Mouse (Mus musculus): ENCODE measurements around the gene Fam131a. TPM values are rescaled to one million over a fixed set of nuclear protein-coding genes. Genes with fewer than 3 reads are reported as not detected.

Fam131a gene
- polyA plus RNA-seq, 1 experiment from 2014 or later: 3.4 TPM

DNA sequence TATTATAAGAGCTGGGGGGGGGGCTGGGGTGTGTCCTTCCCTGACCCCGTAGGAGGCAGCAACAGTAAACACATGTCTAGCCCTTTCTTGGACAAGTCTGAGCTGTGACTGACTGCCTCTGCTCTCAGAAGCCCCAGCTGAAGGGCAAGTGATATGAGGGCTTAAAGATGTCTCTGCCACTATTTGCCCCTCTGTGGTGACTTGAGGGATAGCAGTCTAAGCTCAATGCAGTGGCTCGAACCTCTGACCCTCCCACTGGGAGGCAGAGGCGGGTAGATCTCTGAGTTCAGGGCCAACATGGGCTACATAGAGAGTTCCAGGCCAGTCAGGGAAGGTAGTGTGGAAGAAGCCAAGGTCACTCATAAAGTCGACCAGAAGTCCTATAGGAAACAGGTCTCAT, 17.8 kb downstream of the Fam131a start:
- no peaks in the 10 kb centered on the region for H3K9me3 ChIP-seq (ENCODE audit: low read depth, low read length)

GRCm38 (mm10) chr16:20712190-20712589, 19.1 kb downstream of the Fam131a start:
- Histone ChIP-seq H3K9me3 (ENCODE audit: low read depth, low read length) (no peaks in the 10 kb centered on the region), H3K36me3 (ENCODE audit: insufficient read depth) (peaks cover 31% of the 10 kb centered on the region), H3K4me2 (no peak overlapping the region), H3K9ac (no peak overlapping the region), H3K4me3 (ENCODE audit: low read depth, low read length) (no peak overlapping the region), H3K27ac (ENCODE audit: low read depth) (no peak overlapping the region), H3K27me3 (ENCODE audit: insufficient read depth, low read length) (no peaks in the 10 kb centered on the region), H3K4me1 (ENCODE audit: insufficient read depth) (peaks cover 9% of the 10 kb centered on the region)
- ATAC-seq (ENCODE audit: insufficient read depth) (no peak), DNase-seq (no peak)
- no peak for TF ChIP-seq CTCF (IDR thresholded peaks at IDR 0.05; ENCODE audit: low read depth)
- WGBS: 78% methylated on average over 9 of the region's 9 CpGs

More for the DNA sequence above, 17.8 kb downstream of the Fam131a start:
- no peak overlapping the region for H3K4me2 ChIP-seq
- ATAC-seq (ENCODE audit: insufficient read depth) (no peak), DNase-seq (no peak)
- 71% methylated on average over 4 of the region's 4 CpGs for WGBS
- TF ChIP-seq CTCF (IDR thresholded peaks at IDR 0.05; ENCODE audit: low read depth): no peak
- H3K27me3 ChIP-seq (ENCODE audit: insufficient read depth, low read length): no peaks in the 10 kb centered on the region
- no peak overlapping the region for H3K27ac ChIP-seq (ENCODE audit: low read depth)
- no peak overlapping the region for H3K4me3 ChIP-seq (ENCODE audit: low read depth, low read length)
- peaks cover 35% of the 10 kb centered on the region for H3K36me3 ChIP-seq (ENCODE audit: insufficient read depth)
- no peak overlapping the region for H3K9ac ChIP-seq
- H3K4me1 ChIP-seq (ENCODE audit: insufficient read depth): peaks cover 9% of the 10 kb centered on the region

- TF ChIP-seq CTCF (IDR thresholded peaks at IDR 0.05; ENCODE audit: low read depth): no peak
- DNase-seq (no peak), ATAC-seq (ENCODE audit: insufficient read depth) (no peak)
- H3K36me3 ChIP-seq (ENCODE audit: insufficient read depth): peaks cover 26% of the 10 kb centered on the region
- H3K4me1 ChIP-seq (ENCODE audit: insufficient read depth): peaks cover 9% of the 10 kb centered on the region
- H3K9me3 ChIP-seq (ENCODE audit: low read depth, low read length): no peaks in the 10 kb centered on the region
- no peak overlapping the region for H3K4me3 ChIP-seq (ENCODE audit: low read depth, low read length)
- no peaks in the 10 kb centered on the region for H3K27me3 ChIP-seq (ENCODE audit: insufficient read depth, low read length)
- H3K4me2 ChIP-seq: no peak overlapping the region
- no peak overlapping the region for H3K9ac ChIP-seq
- no peak overlapping the region for H3K27ac ChIP-seq (ENCODE audit: low read depth)
- WGBS: 81% methylated on average over 7 of the region's 7 CpGs
Observed at GRCm38 (mm10) chr16:20712889-20713288, 19.8 kb downstream of the Fam131a start.

DNA sequence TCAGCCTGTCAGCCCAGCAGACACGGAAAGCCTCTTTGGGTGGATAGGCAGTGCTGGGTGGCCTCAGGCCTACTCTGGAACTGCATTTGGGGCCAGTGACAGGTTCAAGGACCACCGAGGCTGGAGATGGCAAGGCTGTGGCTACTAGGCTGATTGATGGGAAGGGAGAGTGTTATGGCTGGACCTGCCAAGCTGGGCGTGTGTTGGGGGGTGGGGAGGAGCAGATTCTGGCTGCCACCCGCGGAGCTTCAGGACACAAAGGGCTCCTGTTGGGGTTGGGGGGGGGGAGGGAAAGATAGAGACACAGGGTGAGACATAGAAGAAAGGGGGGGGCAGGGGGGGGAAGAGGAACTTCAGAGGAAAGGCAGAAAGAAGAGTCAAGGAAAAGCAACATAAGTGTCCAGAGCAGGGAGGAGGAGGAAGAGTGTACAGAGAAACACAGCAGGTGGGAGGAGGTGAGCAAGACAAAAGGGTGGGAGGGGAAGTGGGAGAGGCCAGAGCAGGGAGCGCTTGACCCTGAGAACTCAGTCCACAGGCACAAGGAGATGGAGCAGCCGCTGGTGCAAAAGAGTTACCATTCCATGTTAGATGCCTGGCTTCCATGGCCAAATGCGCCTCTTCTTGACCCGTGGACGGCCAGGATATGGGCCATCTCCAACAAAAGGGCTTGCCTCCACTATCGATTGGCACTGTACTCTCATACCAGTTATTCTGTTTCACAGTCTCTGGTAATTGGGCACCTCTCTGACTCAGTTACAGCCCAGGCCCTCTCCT, 21.5 kb downstream of the Fam131a start:
- no peak for DNase-seq
- H3K4me2 ChIP-seq: peak overlapping the region; percentile 89
- peak overlapping the region; percentile 61 for H3K4me3 ChIP-seq (ENCODE audit: low read depth, low read length)
- H3K27ac ChIP-seq (ENCODE audit: low read depth): no peak overlapping the region
- peaks cover 22% of the 10 kb centered on the region for H3K36me3 ChIP-seq (ENCODE audit: insufficient read depth)
- no peak overlapping the region; the same call in 1 of the 2 replicates for H3K9ac ChIP-seq
- WGBS: 34% methylated on average over 11 of the region's 11 CpGs
- H3K9me3 ChIP-seq (ENCODE audit: low read depth, low read length): no peaks in the 10 kb centered on the region
- H3K27me3 ChIP-seq (ENCODE audit: insufficient read depth, low read length): no peaks in the 10 kb centered on the region
- TF ChIP-seq CTCF (IDR thresholded peaks at IDR 0.05; ENCODE audit: low read depth): no peak
- ATAC-seq (ENCODE audit: insufficient read depth): no peak
- H3K4me1 ChIP-seq (ENCODE audit: insufficient read depth): peaks cover 9% of the 10 kb centered on the region

- 61% methylated on average over 2 of the region's 2 CpGs for WGBS
- H3K4me1 ChIP-seq (ENCODE audit: insufficient read depth): peaks cover 9% of the 10 kb centered on the region
- H3K4me3 ChIP-seq (ENCODE audit: low read depth, low read length): peak overlapping the region; percentile 61
- no peaks in the 10 kb centered on the region for H3K27me3 ChIP-seq (ENCODE audit: insufficient read depth, low read length)
- ATAC-seq (ENCODE audit: insufficient read depth): no peak
- peak overlapping the region; percentile 89 for H3K4me2 ChIP-seq
- peaks cover 23% of the 10 kb centered on the region for H3K36me3 ChIP-seq (ENCODE audit: insufficient read depth)
- DNase-seq: no peak
- H3K27ac ChIP-seq (ENCODE audit: low read depth): no peak overlapping the region
- no peaks in the 10 kb centered on the region for H3K9me3 ChIP-seq (ENCODE audit: low read depth, low read length)
- no peak for TF ChIP-seq CTCF (IDR thresholded peaks at IDR 0.05; ENCODE audit: low read depth)
- peak overlapping the region; percentile 67 for H3K9ac ChIP-seq
Observed at GRCm38 (mm10) chr16:20715161-20715560, 22.1 kb downstream of the Fam131a start.

- WGBS: 2% methylated on average over 12 of the region's 12 CpGs
- Histone ChIP-seq H3K27ac (ENCODE audit: low read depth) (peak overlapping the region; percentile 97), H3K36me3 (ENCODE audit: insufficient read depth) (peaks cover 25% of the 10 kb centered on the region), H3K4me1 (ENCODE audit: insufficient read depth) (peaks cover 9% of the 10 kb centered on the region), H3K9ac (peak overlapping the region; percentile 67), H3K27me3 (ENCODE audit: insufficient read depth, low read length) (no peaks in the 10 kb centered on the region), H3K9me3 (ENCODE audit: low read depth, low read length) (no peaks in the 10 kb centered on the region), H3K4me3 (ENCODE audit: low read depth, low read length) (peak overlapping the region; percentile 61), H3K4me2 (peak overlapping the region; percentile 89)
- TF ChIP-seq CTCF (IDR thresholded peaks at IDR 0.05; ENCODE audit: low read depth): no peak
- ATAC-seq (ENCODE audit: insufficient read depth): no peak
- no peak for DNase-seq
Observed at GRCm38 (mm10) chr16:20715566-20715965, 22.5 kb downstream of the Fam131a start.

DNA sequence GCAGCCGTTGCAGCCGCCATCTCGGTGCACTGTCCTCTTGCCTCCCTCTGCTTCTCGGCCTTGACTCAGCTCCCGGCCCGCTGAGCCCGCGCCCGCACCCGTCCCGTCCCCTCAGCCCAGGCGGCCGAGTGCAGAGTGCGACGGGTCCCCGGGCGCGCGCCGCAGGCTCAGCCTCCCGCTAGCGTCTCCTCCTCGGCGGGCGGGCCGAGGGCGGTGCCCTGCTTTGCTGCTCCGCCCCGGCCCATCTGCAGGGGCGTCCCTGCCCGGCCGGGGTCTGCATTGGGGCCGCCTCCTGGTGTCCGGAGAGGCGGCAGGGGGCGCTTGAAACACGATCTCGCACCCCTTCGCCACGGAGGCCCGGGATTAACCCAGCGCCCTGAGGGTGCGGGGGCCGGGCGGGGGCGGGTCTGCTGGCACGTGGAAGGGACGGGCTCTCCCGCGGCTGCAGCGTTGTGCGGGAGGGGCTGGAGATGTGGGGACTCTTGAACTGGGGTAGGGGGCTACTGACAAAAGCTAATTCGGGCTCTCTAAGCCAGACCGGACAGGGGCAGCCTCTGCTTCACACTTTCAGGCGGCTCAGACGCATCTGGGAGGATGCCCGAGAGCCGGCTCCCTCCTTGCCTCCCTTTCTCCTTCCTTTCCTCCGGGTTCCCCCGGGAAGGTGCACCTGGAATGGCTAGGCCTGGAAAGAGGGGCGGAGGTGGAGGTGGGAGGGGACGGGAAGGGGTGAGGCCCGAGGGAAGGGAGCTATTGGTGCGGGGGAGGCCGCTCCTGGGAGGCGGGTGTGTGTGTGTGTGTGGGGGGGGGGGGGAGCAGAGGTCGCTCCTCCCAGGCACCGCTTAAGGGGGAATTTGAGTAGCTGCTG, 23.2 kb downstream of the Fam131a start:
- DNase-seq (peak; percentile 95), ATAC-seq (ENCODE audit: insufficient read depth) (peak; percentile 86)
- WGBS: under 1% methylated on average over 66 of the region's 68 CpGs
- H3K27me3 ChIP-seq (ENCODE audit: insufficient read depth, low read length): no peaks in the 10 kb centered on the region
- H3K36me3 ChIP-seq (ENCODE audit: insufficient read depth): peaks cover 27% of the 10 kb centered on the region
- H3K4me1 ChIP-seq (ENCODE audit: insufficient read depth): peaks cover 9% of the 10 kb centered on the region
- peak overlapping the region; percentile 61 for H3K4me3 ChIP-seq (ENCODE audit: low read depth, low read length)
- peak; percentile 45 for TF ChIP-seq CTCF (IDR thresholded peaks at IDR 0.05; ENCODE audit: low read depth)
- H3K4me2 ChIP-seq: peak overlapping the region; percentile 89
- H3K9ac ChIP-seq: peak overlapping the region; percentile 67
- no peaks in the 10 kb centered on the region for H3K9me3 ChIP-seq (ENCODE audit: low read depth, low read length)
- H3K27ac ChIP-seq (ENCODE audit: low read depth): peak overlapping the region; percentile 97
